Mouse (Mus musculus) MN1 (cell line): Measurements from ENCODE around the gene Zfp36l1.

ENCODE experiments used
- DNase-seq: peaks from one replicate; pipeline ENCODE4 v3.0.0-alpha.2; 2016; ENCODE audit warnings: low spot score

Gene Zfp36l1

DNA sequence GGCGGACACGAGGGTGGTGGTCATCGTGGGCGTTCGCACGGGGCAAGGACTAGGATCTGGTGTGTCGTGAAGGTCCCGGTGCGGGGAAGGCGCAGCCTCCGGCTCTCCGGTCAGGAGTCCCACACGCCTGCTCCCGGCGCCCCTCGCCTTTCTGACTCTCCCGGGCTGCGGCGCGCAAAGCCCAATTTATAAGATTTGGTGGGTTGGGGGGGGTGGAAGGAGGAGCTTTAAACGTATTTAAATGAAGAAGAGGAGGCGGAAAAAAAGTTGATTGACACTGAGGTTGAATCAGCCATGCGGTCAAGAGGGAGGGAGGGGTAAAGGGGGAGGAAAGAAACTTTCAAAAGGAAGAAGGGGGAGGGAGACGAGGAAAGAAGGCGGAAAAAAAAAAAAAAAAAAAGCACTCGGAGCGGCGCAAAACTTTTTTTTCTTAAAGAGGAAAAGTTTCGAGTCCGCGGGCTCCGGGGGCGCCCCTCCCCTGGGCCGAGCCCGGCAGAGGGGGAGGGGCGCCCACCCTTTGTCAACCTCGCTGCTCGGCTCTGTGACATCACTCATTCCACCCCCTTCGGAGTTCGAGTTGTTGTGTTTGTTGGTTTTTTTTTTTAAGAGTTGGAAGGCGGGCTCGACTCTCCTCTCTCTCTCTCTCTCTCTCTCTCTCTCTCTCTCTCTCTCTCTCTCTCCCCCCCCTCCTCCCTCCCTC, at the start of gene Zfp36l1:
Gene Zfp36l1 (minus strand): TSS at position 162 of the 700 bp plus-strand sequence.
- no peak for DNase-seq

DNA sequence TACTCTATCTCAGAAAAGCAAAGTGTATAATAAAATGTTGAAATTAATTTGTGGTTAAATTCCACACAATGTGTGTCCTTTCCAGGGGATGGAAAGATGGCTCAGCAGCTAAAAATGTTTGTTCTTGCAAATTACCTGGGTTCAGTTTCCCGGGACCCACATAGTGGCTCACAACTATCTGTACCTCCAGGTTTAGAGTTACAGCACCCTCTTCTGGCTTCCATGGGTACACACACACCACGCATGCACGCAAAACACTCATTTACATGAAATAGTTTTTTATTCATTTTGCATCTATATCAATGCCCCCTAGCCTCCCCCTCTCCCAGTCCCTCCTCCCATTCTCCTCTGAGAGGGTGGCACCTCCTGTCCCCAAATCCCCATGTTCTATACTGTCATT, 49.6 kb upstream of the Zfp36l1 start:
- no peak for DNase-seq

DNA sequence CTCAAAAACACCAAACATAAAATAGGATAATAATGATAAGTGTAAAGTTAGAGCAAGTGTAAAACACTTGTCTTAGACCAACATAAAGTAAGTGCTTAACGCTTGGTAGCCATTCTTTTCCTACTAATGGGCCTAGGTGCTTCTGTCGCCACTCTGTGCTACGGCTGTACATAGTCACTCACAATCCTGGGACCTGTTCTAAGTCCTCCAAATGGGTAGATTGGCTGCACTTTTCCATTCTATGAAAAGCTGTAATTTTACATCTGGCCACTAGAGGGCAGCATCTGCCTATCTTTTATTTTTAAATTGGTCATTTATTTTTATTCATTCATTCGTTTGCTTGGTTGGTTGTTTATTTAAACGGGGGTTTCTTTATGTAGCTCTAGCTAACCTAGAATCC, 44.9 kb upstream of the Zfp36l1 start:
- DNase-seq: peak; percentile 51

DNA sequence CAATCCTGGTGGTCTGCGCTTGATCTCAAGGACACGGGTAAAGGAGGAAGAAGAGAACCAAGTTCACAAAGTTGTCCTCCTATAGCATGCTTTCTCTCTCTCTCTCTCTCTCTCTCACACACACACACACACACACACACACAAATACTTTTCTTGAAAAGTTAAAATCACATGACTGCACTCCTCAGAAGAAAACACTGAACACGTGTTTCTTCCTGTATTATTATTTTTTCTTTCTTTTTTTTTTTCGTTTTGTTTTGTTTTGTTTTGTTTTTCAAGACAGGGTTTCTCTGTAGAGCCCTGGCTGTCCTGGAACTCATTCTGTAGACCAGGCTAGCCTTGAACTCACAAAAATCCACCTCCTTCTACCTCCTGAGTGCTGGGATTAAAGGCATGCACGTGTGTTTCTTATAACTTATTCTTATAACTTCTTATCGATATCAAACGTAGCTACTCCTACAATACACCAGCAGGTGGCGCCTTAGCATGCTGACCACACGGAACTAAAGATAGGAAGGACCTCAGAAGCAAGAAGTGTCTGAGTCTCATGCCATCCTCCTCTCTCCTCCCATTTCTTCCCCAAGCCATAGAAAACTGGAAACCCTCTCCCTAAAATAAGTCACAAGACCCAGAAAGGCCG, 41.0 kb upstream of the Zfp36l1 start:
- DNase-seq: peak; percentile 59

DNA sequence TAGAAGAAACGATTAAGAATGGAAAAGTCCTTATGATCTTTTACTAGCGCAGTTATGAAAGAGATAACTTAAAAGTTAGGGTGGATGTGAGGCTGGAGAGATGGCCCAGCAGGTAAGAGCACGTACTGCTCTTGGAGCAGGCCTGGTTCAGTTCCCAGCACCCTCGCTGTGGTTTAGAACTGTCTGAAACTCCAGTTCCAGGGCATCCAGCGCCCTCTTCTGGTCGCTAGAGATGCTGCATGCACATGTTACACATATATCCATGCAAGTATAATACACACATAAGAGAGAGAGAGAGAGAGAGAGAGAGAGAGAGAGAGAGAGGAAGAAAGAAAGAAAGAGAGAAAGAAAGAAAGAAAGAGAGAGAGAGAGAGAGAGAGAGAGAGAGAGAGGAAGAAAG, 40.3 kb upstream of the Zfp36l1 start:
- DNase-seq: no peak

DNA sequence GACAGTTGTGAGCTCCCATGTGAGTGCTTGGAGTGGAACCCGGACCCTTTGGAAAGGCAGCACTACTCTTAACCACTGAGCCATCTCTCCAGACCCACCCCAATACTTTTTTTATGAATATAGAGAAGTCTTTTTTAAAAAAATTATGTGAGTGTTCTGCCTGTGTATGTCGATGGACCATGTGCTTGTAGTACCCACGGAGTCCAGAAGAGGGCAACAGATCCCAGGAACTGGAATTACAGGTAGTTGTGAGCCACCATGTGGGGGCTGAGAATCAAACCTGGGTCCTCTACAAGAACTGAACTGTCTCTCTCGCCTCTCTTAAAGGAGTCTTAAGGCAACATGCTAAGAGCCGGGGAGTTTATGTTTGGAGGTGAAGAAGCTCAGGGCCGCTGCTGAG, 39.0 kb upstream of the Zfp36l1 start:
- no peak for DNase-seq

DNA sequence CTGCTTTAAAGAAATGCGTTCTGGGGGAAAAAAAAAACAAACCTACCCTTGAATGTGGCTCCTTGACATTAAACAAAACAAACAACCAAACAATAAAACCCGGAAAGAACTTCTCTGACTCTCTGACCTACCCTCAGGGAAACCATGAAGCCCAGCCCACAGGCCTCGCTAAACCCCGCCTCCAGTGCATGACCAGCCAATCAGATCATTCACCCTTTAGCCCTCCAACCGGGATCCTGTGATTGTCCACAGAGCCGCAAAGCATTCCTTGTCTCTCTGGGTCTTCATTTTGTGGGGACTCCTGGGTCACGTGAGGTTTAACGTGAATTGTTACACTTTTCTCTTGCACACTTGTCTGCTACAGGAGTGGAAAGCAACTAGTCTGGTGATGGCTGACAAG, 37.8 kb upstream of the Zfp36l1 start:
- DNase-seq: no peak

DNA sequence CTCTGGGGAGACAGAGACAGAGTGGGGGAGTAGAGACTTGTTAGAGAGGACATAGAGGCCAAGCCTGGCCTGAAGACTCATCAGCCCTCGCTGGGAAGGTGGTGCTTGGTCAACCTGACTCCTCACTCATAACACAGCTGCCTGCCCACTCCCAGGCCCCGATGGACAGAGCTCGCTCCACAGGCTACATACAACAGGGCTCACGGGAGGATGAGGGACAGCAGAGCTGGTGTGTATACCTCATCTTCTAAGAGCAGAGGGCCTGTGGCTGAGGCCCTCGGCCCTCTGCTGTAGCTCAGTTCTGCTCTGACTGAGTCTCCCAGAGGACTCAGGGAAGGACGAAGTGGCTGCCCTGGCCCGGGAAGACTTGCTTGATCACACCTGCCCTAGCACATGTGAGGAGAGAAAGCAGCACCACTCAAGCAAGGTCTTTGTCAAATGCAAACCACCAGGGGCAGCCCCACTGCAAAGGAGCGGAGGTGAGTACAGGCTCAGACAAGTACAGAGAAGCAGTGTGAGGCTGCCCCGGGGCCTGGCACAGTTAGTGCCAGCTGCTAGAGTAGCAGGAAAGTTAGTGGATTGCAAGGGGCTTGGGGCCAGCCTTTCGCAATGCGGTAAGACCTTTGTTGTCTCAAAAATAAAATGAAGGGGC, 34.9 kb upstream of the Zfp36l1 start:
- no peak for DNase-seq

DNA sequence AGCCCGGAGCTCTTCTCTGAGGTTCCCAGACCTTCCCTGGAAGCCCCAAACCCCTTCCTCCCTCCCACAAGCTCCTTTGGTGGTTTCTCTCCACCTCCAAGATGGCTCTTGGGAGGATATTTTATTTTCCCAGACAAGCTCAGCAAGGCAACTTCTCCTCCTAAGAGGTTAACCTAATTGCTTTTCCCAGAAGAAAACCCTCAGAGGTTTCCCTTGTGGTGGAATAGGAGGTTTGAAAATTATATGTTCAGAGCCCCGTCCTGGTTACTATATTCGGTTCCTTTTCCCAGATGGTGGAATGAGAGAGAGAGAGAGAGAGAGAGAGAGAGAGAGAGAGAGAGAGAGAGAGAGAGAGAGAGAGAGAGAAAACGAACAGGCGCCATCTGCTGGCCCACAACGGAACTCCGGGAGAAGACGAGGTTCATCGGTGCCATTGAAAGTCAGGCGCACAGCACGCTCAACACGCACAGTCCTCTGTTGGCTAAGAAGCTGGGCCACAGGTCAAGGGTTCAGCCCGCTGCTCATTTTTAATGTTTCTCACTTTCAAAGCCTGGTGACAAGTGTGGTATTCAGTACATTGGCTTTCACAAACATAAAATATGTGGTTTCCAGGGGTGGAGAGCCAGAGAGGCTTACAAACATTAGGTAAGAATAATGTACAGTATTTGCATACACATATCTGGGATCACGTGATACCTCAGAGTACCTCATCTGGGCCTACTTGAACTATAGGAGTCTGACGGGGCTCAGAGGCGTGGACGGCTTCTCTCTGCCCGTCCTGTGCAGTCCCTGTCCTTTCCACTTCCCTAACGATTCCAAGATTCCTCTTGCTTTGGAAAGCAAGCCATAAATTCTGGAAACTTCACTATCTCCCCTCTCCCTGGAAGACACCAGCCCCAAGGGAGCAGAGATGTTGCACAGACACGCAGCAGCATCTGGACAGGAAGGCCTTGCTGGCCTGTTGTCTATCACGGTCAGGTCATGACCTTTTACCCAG, 33.7 kb upstream of the Zfp36l1 start:
- peak; percentile 83 for DNase-seq

DNA sequence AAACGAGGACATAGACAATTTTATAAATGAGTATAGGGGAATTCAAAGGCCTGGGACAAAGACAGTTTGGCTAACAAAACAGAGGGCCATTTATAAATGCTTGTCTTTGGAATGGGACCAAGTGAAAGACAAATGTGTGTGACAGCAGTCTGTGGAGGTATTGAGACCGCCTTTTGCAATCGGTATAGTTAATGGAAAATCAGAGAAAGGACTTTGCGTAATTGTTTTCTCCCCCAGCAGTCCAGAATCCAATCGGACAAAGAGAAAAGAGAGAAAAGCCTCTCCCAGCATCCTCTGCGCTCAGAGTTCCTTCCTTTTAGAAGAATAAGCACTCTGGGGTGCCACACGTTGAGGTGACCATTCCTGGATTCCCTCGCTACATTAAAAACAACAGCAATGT, 32.6 kb upstream of the Zfp36l1 start:
- DNase-seq: no peak

DNA sequence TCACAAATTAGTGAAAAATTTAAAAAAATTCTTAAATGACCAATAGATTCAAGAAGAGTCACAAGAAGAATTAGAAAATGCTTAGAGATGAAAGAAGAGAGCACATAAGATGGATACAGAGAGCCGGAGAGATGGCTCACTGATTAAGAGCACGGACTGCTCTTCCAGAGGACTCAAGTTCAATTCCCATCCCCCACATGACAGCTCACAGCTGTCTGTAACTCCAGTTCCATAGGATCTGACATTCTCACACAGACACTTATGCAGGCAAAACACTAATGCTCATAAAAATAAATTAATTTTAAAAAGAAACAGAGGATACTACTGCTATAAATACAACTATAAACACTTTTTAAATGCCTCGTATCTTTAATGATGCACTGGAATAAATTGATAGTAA, 32.0 kb upstream of the Zfp36l1 start:
- DNase-seq: no peak

DNA sequence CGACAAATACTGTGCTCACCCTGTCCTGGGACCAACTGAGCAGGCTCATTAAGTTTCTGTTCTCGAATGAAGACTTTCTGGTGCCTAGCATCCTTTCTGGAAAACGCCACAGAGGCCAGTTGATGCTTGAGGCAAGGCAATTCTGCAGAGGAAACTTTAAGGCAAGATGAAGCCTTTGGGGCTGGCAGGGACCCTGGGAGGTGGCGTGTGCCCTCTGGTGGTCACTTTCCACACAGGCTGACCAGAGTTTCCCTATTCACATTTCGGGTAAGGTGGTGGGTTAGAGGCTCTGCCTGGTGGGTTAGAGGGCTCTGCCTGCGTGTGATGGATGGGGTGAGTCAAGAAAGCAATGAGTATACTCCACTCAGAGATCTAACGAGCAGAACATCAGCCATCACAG, 28.7 kb upstream of the Zfp36l1 start:
- peak; percentile 57 for DNase-seq

DNA sequence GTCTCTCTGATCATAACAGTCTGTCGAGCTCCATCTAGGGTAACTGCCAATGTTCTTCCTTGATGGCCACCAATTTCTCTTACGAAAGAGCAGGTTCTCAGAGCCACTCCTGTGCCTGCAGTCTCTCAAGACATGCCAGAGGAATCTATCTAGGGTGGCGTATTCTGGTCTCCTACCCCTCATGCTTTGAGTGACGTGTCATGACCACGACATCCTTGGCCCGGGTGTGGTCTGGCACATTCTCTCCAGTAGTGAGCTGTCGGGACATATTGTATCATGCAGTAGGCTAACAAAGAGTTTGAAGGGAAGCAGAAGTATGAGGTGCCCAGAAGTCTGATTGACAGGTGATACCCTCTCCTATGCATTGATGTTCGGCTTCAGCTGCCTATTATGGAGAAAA, 28.2 kb upstream of the Zfp36l1 start:
- DNase-seq: no peak

DNA sequence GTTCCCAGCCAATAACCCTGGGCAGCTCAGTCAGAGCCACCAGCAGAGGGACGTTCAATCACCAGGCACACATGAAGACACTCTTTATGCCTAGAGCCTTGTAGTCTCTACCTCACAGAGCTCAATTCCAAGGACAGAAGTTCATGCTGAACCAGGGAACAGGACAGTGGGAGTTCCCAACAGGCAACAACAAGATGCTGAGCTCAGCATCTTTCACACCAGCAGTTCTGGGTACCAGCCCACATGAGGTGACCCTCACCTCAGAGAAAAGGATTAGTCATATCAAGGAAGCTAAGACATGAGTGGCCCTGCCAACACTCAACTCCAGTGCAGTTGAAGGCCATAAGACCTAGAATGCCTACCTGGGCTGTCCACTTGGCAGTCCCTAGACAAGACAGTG, 24.9 kb upstream of the Zfp36l1 start:
- DNase-seq: no peak

DNA sequence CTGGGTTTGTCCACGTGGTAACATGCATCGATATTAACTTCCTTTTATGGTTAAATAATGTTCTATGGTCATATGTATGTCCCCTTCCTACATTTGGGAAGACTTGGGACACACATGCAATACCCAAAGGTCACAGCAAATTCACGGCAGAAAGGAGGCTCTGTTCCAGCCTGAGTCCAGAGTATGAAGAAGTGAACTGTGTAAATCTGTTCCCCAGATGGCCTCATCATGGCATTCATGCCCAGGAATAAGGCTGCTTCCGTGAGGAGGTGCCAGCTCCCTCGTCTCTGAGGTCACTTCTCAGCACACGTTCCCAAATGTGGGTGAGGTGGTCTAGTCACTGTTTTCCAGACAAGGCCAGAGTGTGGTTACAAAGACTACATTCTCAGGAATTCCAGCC, 24.4 kb upstream of the Zfp36l1 start:
- no peak for DNase-seq

DNA sequence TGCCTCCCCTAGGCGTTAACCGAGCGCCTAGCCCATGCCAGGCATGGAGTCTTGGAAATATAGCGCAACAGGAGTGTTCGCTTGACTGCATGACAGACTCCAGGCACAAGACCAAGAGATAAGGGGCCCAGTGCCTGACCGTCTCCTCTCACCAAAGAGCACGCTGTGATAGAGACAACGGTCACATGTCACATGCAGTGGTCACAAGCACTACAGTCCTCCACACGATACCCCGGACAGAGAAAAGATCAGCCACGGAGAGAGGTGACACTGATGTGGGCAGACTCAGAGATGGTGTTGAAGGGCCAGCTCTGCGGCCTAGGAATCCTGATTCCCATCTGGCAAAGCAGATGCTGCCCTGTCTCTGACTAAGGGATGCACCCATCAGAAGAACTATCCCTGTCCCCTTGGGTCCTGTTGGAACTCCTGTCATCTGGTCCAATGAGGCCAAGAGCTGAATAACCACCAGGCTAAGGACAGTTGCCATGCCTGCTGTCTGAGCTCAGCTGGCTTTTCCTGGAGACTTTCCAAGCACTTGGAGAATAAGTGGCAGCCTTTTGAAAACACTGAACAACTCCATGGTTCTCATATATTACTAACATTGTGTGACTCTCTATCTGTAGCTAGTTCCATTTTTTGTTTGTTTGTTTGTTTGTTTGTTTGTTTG, 23.6 kb upstream of the Zfp36l1 start:
- peak; percentile 63 for DNase-seq

DNA sequence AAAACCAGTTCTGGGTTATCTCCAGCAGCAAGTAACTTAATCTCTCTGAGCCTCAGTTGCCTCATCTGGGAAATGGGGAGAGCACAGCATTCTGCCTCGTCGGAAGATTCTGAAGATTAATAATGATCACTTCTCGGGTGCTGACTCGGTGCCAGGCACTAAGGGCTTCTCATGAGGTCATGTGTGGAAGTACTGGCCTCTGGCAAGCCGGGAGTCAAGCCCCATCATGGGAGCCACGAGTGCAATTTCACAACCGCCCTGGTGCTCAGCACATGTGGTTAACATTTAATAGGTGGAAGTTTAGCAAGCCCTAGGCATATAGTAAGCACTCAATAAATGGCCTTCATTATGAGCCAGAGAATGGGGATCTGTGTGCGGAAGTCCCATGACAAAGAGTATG, 22.4 kb upstream of the Zfp36l1 start:
- DNase-seq: no peak

DNA sequence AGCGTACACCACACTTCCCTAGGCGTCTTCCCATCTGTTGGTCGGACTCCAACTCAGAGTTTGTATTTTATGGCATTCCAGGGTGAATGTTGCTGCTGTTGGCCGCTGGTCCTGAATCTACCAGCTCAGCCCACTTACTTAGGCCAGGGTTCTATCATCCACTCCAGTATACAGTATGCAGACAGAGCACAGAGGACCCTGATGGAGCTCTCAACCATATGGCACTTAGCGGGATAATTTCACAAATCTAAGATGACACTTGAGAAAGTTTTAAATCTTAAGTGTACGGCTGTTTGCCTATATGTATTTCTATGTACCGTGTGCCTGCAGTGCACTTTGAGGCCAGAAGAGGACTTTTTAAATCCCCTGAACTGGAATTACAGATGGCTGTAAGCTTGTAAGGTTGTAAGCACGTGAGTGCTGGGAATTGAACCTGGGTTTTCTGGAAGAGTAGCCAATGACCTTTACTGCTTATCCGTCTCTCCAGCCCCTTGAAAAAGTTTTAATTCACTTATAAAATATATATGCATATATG, 20.3 kb upstream of the Zfp36l1 start:
- DNase-seq: no peak

DNA sequence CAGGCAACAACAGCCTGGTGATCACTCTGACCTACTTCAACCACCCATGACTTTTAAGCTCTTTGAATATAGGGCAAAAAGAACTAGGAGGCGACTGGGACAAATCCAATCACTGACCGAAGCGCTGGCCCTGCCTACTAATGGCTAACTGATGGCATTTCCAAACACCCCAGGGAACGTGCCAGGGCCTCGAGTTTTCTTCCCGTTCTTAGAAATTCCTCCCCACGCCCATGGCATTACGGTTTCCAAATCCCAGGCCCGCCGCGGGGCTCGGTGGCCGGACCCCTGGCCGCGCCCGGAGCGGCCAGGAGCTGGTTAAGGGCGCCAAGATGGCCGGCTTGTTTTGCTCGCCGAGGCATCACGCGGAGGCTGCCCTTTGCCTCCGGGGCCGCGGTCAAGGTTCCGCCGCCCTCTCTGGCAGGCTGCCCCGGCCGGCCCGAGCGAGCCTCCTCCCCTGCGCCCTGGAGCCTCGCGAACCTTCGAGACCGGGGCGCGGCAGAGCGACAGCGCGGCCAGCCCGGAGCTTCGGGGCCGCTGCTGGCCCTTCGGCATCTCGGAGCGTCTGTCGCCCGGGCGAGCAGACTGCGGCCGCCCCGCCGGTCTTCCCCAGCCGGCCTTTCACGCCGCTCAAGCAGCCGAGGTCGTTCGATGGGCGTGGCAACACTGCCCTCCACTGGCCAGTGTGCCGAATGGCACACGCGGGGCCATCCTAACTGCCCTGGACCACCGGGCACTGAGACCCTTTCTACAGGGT, 19.6 kb upstream of the Zfp36l1 start:
- peak; percentile 93 for DNase-seq

DNA sequence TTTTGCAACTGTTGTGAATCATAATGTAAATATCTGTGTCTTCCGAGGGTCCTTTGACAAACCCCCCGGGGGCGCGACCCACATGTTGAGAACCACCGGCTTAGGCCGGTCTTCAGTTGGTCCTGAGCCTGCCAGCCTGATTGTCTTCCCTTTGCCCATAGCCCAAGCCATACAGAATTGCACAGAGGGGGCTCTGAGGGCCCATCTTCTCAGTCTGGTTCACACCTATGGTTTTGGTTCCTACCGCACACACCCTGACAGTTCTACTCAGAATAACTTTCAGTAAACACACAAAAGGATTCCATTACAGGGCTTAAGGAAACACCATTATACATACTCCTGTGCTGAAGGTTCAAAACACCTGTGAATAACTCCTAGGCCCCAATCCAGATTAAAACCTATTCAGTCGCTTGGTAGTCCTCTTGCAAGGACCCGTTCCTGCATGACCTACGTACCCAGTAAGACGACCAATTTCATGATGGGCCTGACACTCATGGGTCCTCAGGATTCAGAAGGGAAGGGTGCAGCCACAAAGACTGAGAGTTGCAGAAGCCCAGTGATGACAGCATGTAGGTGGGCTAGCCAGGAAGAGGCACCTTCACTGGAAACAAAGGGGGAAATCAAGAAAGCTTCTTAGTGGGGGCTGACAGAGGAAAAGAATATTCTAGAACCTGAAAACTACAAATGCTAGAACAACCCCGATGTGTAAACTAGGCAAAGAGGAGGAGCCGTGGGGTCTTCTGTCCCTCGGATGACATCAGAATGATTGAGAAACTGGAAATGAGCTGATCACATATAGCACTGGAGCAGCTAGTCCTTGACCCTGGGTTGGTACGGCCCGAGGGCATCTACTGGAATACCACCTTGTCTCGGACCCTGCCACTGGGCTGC, 18.8 kb upstream of the Zfp36l1 start:
- no peak for DNase-seq
